Mouse (Mus musculus) left cerebral cortex, postnatal 4 days (tissue): Measurements from ENCODE around the gene Polr1a. TPM values are rescaled to one million over a fixed set of nuclear protein-coding genes. Genes with fewer than 3 reads are reported as not detected.
A peak's percentile ranks its signal among the peaks of the same experiment; 100 is the strongest.
"Not testable (repeated sequence)": the region's sequence is repeated elsewhere in the genome, so short reads cannot be mapped to it uniquely, and the experiment has no call there.

Source experiments
- DNase-seq: peaks from one replicate; pipeline ENCODE4 v3.0.0-alpha.2; 2022
- intact Hi-C: fragments of 180-260 bp; cut with DNase I; formaldehyde crosslinking; loops from one replicate; pipeline ENCODE4 v1.15.1; 2025
- total RNA-seq, 2 experiments: library from RNA; stranded (reverse); gene quantifications; 2 replicates each; pipeline ENCODE4 v1.2.3; 2021

Polr1a gene
- 10 to 100 TPM; 36.7 to 40.3 TPM for total RNA-seq

- intact Hi-C loops = no loop called here
These were observed at the start of gene Polr1a, which contains the start of gene Ptcd3 for GRCm38 (mm10) chr6:71908481-71909381. TSS of gene Polr1a (plus strand) at chr6:71909053. TSS of gene Ptcd3 (minus strand) at chr6:71908750.

DNA sequence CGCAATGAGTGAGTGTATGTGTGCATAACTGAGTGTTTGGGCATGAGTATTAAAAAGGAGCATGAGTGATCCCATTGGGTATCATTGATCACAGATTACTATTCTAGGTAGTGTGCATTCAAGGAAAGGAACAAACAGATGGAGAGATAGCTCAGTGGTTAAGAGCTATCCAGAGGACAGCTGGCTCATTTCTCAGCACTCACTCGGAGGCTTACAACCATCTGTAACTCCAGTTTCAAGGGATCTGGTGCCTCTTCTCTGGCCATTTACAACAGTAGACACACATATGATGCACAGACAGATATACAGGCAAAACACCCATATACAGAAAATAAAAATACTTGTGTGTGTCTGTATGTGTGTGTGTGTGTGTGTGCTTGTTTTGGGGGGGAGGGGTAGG is 41.1 kb upstream of the Polr1a start:
- intact Hi-C loops = no loop called here
- no peak for DNase-seq

More at GRCm38 (mm10) chr6:71908481-71909381, at the start of gene Polr1a, which contains the start of gene Ptcd3:
- DNase-seq = peak; percentile 92

GRCm38 (mm10) chr6:71868809-71869208 is 40.0 kb upstream of the Polr1a start:
- no peak for DNase-seq
- intact Hi-C loops = no loop called here

DNA sequence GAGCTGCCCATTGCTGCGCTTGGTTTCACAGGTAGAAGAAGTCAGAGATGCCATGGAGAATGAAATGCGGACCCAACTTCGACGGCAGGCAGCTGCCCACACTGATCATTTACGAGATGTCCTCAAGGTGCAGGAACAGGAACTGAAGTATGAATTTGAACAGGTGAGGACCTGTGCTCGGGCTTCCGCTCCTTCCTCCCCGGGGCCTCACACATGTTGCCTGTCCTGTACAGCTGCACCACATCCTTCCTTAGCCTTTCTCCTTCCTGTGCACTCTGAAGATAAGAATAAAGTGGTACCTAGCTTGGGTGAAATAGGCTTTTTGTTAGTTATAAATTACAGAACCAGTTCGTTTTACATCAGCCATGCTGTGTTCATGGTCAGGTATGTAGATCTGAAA is 37.5 kb upstream of the Polr1a start:
- DNase-seq = no peak

GRCm38 (mm10) chr6:71877965-71878760 is 30.7 kb upstream of the Polr1a start:
- DNase-seq = no peak
- intact Hi-C loops = loop anchor here (10.0 kb wide), 1 partner anchor 273 kb away; no protein-coding TSS in a partner anchor

More for the DNA sequence above, 37.5 kb upstream of the Polr1a start:
- intact Hi-C loops = loop anchor here (10.0 kb wide), 1 partner anchor 267 kb away; no protein-coding TSS in a partner anchor

DNA sequence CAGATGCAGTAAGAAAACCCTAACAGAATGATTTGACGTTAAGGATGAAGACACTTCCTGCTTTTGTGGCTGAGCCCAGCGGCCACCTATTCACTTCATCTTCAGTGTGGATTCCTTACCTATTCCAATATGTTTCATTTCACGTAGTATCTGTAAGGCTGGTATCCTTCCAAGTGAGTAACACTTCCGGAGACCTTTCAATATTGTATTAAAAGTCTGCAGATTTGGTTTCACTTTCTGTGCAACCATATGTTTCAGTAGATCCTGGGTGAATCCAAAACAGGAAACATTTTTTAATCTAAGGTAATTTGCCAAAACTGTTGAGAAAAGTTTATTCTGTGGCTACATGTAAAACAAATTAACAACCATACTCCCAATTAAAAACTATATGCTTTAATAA is 15.6 kb upstream of the Polr1a start:
- no peak for DNase-seq
- intact Hi-C loops = no loop called here

DNA sequence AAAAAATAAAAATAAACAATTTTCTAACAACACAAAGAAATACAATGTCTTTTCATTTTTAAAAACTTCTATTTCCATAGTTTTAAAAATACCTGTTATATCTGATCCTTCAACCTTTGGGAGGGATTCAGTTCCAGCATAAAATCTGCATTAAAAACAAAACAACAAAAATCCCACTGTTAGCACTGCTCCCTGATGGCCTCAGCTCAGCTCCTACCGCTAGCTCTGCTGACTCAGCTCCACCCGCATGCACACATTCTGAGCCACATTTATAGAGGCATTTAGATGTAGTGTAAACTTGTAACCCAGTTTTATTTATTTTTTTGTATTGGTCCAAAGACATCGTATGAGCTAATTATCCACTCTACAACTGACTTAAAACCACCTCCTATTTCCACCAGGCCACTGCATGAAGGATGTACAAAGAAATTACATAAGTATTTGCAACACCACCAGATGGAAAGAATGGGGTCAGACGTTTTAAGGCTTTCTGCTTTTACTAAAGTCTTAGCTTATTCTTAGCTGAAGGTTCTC is 1.1 kb upstream of the Polr1a start:
- DNase-seq = no peak
- intact Hi-C loops = no loop called here

DNA sequence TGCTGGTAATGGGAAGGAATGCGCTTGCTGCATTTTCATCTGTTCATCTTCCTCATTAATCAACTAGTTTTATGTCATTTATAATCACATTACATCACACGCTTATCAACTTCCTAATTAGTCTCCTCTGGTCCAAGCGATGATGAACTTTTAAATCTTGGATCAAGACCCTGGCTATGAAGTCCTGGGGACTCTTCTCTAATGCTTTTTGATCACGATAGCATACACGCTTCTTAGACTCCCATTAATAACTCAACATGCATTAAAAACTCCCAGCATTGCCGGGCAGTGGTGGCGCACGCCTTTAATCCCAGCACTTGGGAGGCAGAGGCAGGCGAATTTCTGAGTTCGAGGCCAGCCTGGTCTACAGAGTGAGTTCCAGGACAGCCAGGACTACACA is 531 bp downstream of the Polr1a start:
- intact Hi-C loops = no loop called here
- DNase-seq = no peak

DNA sequence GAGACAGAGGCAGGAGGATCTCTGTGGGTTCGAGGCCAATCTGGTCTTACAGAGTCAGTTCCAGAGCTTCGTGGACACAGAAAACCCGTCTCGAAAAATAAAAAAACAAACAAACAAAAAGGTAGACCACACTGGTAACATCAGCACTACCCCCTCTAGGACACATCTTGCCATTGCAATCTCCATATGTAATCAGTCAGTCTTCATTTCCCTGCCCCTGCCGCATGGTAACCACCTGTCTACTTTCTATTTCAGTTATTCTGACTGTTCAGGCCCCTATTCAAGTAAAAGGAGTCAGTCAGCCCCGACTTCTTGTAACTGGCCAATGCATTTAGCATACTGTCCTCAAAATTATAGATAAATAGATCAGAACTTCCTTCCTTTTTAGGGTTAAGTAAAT is 987 bp downstream of the Polr1a start:
- no peak for DNase-seq
- intact Hi-C loops = no loop called here

GRCm38 (mm10) chr6:71911686-71912450 is 3.0 kb downstream of the Polr1a start:
- DNase-seq = no peak
- intact Hi-C loops = no loop called here

- no peak for DNase-seq
- intact Hi-C loops = no loop called here
These were observed 11.9 kb downstream of the Polr1a start for GRCm38 (mm10) chr6:71920752-71921151.

- intact Hi-C loops = loop anchor here (5.0 kb wide), 1 partner anchor 242 kb away; no protein-coding TSS in a partner anchor
- not testable (repeated sequence) for DNase-seq
These were observed 16.4 kb downstream of the Polr1a start for GRCm38 (mm10) chr6:71925233-71925632.

GRCm38 (mm10) chr6:71927911-71928310 is 19.1 kb downstream of the Polr1a start:
- intact Hi-C loops = loop anchor here (5.0 kb wide), 1 partner anchor 239 kb away; no protein-coding TSS in a partner anchor

GRCm38 (mm10) chr6:71930053-71930452 is 21.2 kb downstream of the Polr1a start:
- intact Hi-C loops = no loop called here
- DNase-seq = no peak

More at GRCm38 (mm10) chr6:71927911-71928310, 19.1 kb downstream of the Polr1a start:
- peak; percentile 64 for DNase-seq

DNA sequence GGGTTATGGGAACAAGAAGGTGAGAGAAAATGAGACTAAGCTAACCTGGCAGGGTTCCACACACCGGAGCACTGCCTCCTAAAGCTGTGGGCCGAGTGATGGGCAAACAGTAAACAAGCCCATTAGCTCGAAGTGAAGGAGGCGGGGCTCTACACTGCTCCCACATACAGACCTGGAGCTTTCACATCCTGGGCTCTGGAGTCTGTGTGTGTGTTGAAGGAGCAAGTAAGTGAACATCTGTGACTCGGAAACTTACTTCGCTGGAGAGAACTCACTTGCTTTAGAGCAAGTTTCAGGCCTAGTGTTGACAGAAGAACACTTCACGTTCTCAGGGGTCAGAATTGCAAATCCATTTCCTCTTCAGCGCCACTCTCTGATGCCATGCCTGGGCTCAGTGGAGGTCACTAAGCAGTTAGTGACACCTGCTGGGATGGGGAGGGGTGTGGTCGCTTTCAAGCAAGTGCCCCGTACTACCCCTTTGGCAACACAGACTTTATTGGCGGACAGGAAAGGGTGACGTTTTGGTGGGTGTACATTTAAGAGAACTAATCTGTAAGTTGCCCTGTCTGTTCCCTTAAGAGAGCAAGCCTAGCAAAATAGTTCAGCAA is 22.1 kb downstream of the Polr1a start:
- intact Hi-C loops = no loop called here
- no peak for DNase-seq

DNA sequence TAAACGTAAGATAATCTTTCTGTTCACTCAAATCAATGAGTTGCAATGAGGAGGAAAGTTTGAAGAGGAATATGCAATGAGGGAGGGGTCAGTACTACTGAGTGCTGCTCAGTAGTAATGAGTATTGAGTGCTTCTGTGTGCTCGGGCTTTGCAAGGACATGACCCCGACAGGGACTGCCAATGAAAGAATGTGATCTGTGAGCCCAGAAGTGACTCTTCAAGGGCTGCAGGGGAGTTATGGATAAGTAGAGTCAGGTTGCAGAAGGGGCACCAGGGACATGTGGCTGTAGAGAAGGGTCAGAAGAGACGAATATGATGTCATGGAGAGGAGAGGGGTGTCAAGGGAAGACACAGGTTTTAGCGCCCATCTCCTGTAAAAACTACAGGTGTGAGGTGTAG is 23.5 kb downstream of the Polr1a start:
- intact Hi-C loops = no loop called here
- DNase-seq = no peak

- intact Hi-C loops = no loop called here
- DNase-seq = peak; percentile 7
These were observed 25.3 kb downstream of the Polr1a start for GRCm38 (mm10) chr6:71934081-71934556.

DNA sequence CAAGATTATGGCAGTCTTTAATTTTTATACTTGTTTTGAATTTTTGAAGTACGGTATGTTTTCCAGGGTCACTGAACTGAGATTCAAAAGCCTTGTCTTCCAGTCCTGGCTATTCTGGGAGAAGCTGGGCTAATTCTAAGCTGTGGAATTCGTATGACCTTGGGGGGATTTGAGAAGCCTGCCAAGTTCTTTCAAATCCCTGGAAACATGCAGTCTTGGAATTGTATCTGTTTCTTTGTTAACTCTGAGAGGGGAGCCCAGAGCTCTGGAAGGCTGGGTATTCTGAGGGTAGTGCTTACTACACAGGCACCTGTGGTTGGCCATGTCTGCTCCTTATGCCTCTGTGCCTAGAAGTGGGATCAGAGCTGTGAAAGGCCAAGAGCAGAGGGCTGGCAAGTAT is 26.9 kb downstream of the Polr1a start:
- DNase-seq = no peak
- intact Hi-C loops = no loop called here

DNA sequence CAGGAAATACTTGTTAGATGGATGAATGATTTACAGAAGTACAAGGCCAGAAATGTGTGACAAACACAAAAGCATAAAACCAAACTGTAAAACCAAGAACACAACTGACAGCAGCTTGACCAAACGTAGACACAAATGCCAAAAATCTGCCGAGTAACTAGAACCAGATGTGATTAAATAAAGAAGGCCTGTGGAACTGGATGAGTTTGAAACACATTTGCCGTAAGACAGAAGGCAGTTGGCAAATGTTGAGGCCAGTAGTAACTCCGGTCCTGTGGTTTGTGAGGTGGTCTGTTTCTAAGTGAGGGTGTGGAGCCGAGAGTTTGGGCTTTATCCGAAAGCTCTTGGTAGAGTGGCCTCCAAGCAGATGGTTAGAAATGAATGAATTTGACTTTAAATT is 32.1 kb downstream of the Polr1a start:
- DNase-seq = no peak
- intact Hi-C loops = no loop called here

DNA sequence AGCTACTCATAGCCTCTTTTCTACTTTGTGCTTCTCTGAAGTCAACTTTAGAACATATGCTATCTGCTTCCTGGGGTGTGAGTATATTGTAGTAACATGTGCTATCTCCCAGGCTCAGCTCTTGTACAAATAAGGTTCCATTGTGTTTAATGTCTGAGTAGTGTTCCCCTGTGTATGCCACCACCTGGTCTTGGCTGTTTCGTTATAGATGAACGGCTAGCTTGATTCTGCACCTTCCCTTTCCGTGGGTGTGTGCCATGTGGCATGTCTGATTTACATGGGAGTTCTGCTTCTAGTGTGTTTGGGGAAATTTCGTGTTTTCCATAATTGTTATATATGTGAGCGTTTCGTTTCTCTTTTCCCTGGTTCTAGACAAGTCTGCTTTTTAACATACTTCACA is 36.2 kb downstream of the Polr1a start:
- no peak for DNase-seq
- intact Hi-C loops = no loop called here
